Mouse (Mus musculus) limb, embryonic 10.5 days (tissue): Measurements from ENCODE around the gene Cidec. TPM values are rescaled to one million over a fixed set of nuclear protein-coding genes. Genes with fewer than 3 reads are reported as not detected.

ENCODE experiments used
- DNase-seq: peaks from one replicate; pipeline ENCODE4 v3.0.0-alpha.2; 2017; ENCODE audit warnings: low spot score
- H3K27ac ChIP-seq: fragments of 300-500 bp; sonication (generic); 2 replicates; pipeline ENCODE4 v1.5.1; 2016; ENCODE audit warnings: mild to moderate bottlenecking
- H3K27me3 ChIP-seq: fragments of 300-500 bp; sonication (generic); 2 replicates; pipeline ENCODE4 v1.6.1; 2016; ENCODE audit warnings: low read depth, mild to moderate bottlenecking; ENCODE audit not compliant: poor library complexity, severe bottlenecking
- H3K36me3 ChIP-seq: fragments of 300-500 bp; sonication (generic); 2 replicates; pipeline ENCODE4 v1.6.1; 2016; ENCODE audit warnings: mild to moderate bottlenecking, moderate library complexity
- H3K4me1 ChIP-seq: fragments of 300-500 bp; sonication (generic); 2 replicates; pipeline ENCODE4 v1.6.1; 2016
- H3K4me3 ChIP-seq: fragments of 300-500 bp; sonication (generic); 2 replicates; pipeline ENCODE4 v1.5.1; 2016; ENCODE audit warnings: mild to moderate bottlenecking, moderate library complexity
- H3K9me3 ChIP-seq: fragments of 300-500 bp; sonication (generic); replicated peaks from 2 replicates; pipeline ENCODE4 v1.6.1; 2016; ENCODE audit warnings: mild to moderate bottlenecking
- WGBS: fragments of 180-500 bp; shearing (Covaris S2); methylation state at CpG from one replicate; pipeline ENCODE4 v1.1.7; 2016; 5-methylcytosine and 5-hydroxymethylcytosine counted together
- polyA plus RNA-seq: library from polyadenylated mRNA; unstranded; fragments of >200 nt; fragmentation: Nextera tagmentation; extraction: Ambion mirVana; gene quantifications from 2 replicates; pipeline ENCODE4 v1.2.1, GENCODE M21; 2016

Gene Cidec
- polyA plus RNA-seq, 1 experiment from 2014 or later = not detected

GRCm38 (mm10) chr6:113423000-113423399, 12.6 kb downstream of the Cidec start:
- no peak overlapping the region for H3K27ac ChIP-seq
- peaks cover 11% of the 10 kb centered on the region for H3K4me1 ChIP-seq
- 80% methylated on average over 4 of the region's 4 CpGs for WGBS

GRCm38 (mm10) chr6:113419199-113419587, 16.4 kb downstream of the Cidec start, which contains the start of gene Rpusd3:
Rpusd3 (minus strand) TSS chr6:113419340.
- peaks cover 15% of the 10 kb centered on the region for H3K4me1 ChIP-seq
- under 1% methylated on average over 25 of the region's 25 CpGs for WGBS
- H3K9me3 ChIP-seq = no peaks in the 10 kb centered on the region
- H3K27me3 ChIP-seq = no peaks in the 10 kb centered on the region
- peak; percentile 97 for DNase-seq
- peak within 1 kb of the TSS; percentile 64 for H3K4me3 ChIP-seq
- peak within 1 kb of the TSS; percentile 81 for H3K27ac ChIP-seq
- peaks cover 30% of the 10 kb centered on the region for H3K36me3 ChIP-seq

More at GRCm38 (mm10) chr6:113423000-113423399, 12.6 kb downstream of the Cidec start:
- Histone ChIP-seq H3K9me3 (no peaks in the 10 kb centered on the region), H3K4me3 (no peak overlapping the region), H3K27me3 (no peaks in the 10 kb centered on the region), H3K36me3 (no peaks in the 10 kb centered on the region)
- no peak for DNase-seq

GRCm38 (mm10) chr6:113418441-113419198, 16.9 kb downstream of the Cidec start:
- Histone ChIP-seq H3K27me3 (no peaks in the 10 kb centered on the region), H3K9me3 (no peaks in the 10 kb centered on the region), H3K4me1 (peaks cover 15% of the 10 kb centered on the region), H3K4me3 (peak overlapping the region; percentile 64), H3K27ac (peak overlapping the region; percentile 81), H3K36me3 (peaks cover 36% of the 10 kb centered on the region)
- WGBS = 18% methylated on average over 16 of the region's 16 CpGs
- DNase-seq = peak; percentile 60

- Histone ChIP-seq H3K27ac (no peak overlapping the region), H3K4me3 (no peak overlapping the region), H3K27me3 (no peaks in the 10 kb centered on the region), H3K4me1 (peaks cover 15% of the 10 kb centered on the region), H3K36me3 (peaks cover 38% of the 10 kb centered on the region), H3K9me3 (no peaks in the 10 kb centered on the region)
- DNase-seq = no peak
- WGBS = 91% methylated on average over 5 of the region's 5 CpGs
Measured at GRCm38 (mm10) chr6:113416416-113416815, 19.1 kb downstream of the Cidec start.

- H3K27me3 ChIP-seq = no peaks in the 10 kb centered on the region
- no peak overlapping the region for H3K4me3 ChIP-seq
- peaks cover 16% of the 10 kb centered on the region for H3K4me1 ChIP-seq
- DNase-seq = no peak
- H3K36me3 ChIP-seq = peaks cover 27% of the 10 kb centered on the region
- H3K9me3 ChIP-seq = no peaks in the 10 kb centered on the region
- 73% methylated on average over 1 of the region's 1 CpGs for WGBS
- H3K27ac ChIP-seq = no peak overlapping the region
Measured at GRCm38 (mm10) chr6:113410001-113410400, 25.6 kb downstream of the Cidec start.

GRCm38 (mm10) chr6:113406683-113407082, 28.9 kb downstream of the Cidec start:
- 80% methylated on average over 9 of the region's 9 CpGs for WGBS
- peaks cover 16% of the 10 kb centered on the region for H3K4me1 ChIP-seq
- no peak overlapping the region for H3K27ac ChIP-seq
- H3K9me3 ChIP-seq = no peaks in the 10 kb centered on the region
- peaks cover 11% of the 10 kb centered on the region; the same call in 1 of the 2 replicates for H3K36me3 ChIP-seq
- H3K27me3 ChIP-seq = no peaks in the 10 kb centered on the region
- H3K4me3 ChIP-seq = no peak overlapping the region
- no peak for DNase-seq

- Histone ChIP-seq H3K27ac (no peak overlapping the region), H3K4me1 (peaks cover 16% of the 10 kb centered on the region), H3K36me3 (peaks cover 14% of the 10 kb centered on the region; the same call in 1 of the 2 replicates), H3K27me3 (no peaks in the 10 kb centered on the region), H3K4me3 (no peak overlapping the region), H3K9me3 (no peaks in the 10 kb centered on the region)
- 88% methylated on average over 6 of the region's 6 CpGs for WGBS
- DNase-seq = no peak
Measured at GRCm38 (mm10) chr6:113405483-113405882, 30.1 kb downstream of the Cidec start.

GRCm38 (mm10) chr6:113404649-113405448, 30.7 kb downstream of the Cidec start:
- Histone ChIP-seq H3K4me3 (no peak overlapping the region), H3K27ac (peak overlapping the region; percentile 26; the same call in 1 of the 2 replicates), H3K27me3 (no peaks in the 10 kb centered on the region), H3K9me3 (no peaks in the 10 kb centered on the region), H3K36me3 (peaks cover 17% of the 10 kb centered on the region; the same call in 1 of the 2 replicates), H3K4me1 (peaks cover 16% of the 10 kb centered on the region)
- DNase-seq = no peak
- WGBS = 86% methylated on average over 12 of the region's 12 CpGs

- WGBS = 91% methylated on average over 13 of the region's 13 CpGs
- Histone ChIP-seq H3K36me3 (peaks cover 14% of the 10 kb centered on the region; the same call in 1 of the 2 replicates), H3K4me3 (no peak overlapping the region), H3K27me3 (no peaks in the 10 kb centered on the region), H3K9me3 (no peaks in the 10 kb centered on the region), H3K27ac (no peak overlapping the region), H3K4me1 (no peaks in the 10 kb centered on the region)
- DNase-seq = no peak
Measured at GRCm38 (mm10) chr6:113402094-113402493, 33.5 kb downstream of the Cidec start.

- WGBS = 84% methylated on average over 10 of the region's 10 CpGs
- no peak overlapping the region for H3K4me3 ChIP-seq
- H3K36me3 ChIP-seq = peaks cover 18% of the 10 kb centered on the region
- no peaks in the 10 kb centered on the region for H3K9me3 ChIP-seq
- no peaks in the 10 kb centered on the region for H3K27me3 ChIP-seq
- no peak for DNase-seq
- H3K4me1 ChIP-seq = peaks cover 23% of the 10 kb centered on the region
- no peak overlapping the region for H3K27ac ChIP-seq
Measured at GRCm38 (mm10) chr6:113396270-113397030, 39.1 kb downstream of the Cidec start.

- peaks cover 22% of the 10 kb centered on the region for H3K36me3 ChIP-seq
- H3K27me3 ChIP-seq = no peaks in the 10 kb centered on the region
- no peak overlapping the region for H3K27ac ChIP-seq
- H3K4me3 ChIP-seq = no peak overlapping the region
- whole genome bisulfite sequencing = 88% methylated on average over 6 of the region's 6 CpGs
- no peaks in the 10 kb centered on the region for H3K9me3 ChIP-seq
- DNase-seq = no peak
- peaks cover 23% of the 10 kb centered on the region for H3K4me1 ChIP-seq
Measured at GRCm38 (mm10) chr6:113395501-113395900, 40.1 kb downstream of the Cidec start.

- Histone ChIP-seq H3K4me1 (peaks cover 23% of the 10 kb centered on the region), H3K36me3 (peaks cover 25% of the 10 kb centered on the region), H3K27me3 (no peaks in the 10 kb centered on the region), H3K27ac (no peak overlapping the region), H3K9me3 (no peaks in the 10 kb centered on the region), H3K4me3 (no peak overlapping the region)
- no peak for DNase-seq
- 93% methylated on average over 11 of the region's 11 CpGs for WGBS
Measured at GRCm38 (mm10) chr6:113394811-113395210, 40.7 kb downstream of the Cidec start.
